Comparison of ENCODE assay signal across 10 mouse cellular contexts in the genomic region with DNA sequence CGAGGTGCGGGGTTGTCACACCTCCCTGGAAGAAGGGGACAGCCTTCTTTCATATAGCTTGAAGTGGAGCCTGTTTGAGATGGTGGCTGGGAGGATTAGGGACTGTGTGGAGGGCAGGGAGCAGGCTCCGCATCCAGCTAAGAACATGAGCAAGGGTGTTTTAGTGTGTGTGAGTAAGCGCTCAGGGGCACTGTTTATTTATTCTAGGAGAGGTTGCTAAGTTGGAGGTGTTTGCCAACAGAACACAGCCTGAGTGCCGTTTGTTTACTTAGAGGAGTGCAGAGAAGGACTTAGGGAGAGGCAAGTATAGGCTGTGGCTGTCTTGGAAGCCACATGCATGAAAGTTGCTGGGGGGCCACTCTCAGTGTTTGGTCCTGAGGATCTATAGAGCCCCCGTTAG.
DNase-seq lines count a peak whose midpoint lies in the region; ATAC-seq lines count a peak whose summit lies in the region.
"Had no signal": no experiment of that assay in that cellular context is flagged by ENCODE, and none has a peak within 500 bp of the region (broad histone marks: within the 10 kb centered on the region; RNA-seq: fewer than 3 reads in every experiment).

No protein-coding gene starts in this region.

- 0 out of 2 replicates have a peak, but pooled peaks cover 2% of the 10 kb centered on the region for H3K27me3 ChIP-seq in kidney, embryonic 15.5 days
- no peaks in the 10 kb centered on the region for H3K27me3 ChIP-seq in embryonic facial prominence, embryonic 15.5 days
- H3K27me3 ChIP-seq in limb, embryonic 13.5 days: no peaks in the 10 kb centered on the region
- no peaks in the 10 kb centered on the region for H3K27me3 ChIP-seq in stomach, embryonic 15.5 days (replicated peaks)
- H3K27me3 ChIP-seq: liver, embryonic 13.5 days had no signal

- H3K36me3 ChIP-seq in kidney, embryonic 15.5 days: no peaks in the 10 kb centered on the region
- H3K36me3 ChIP-seq in embryonic facial prominence, embryonic 15.5 days: no peaks in the 10 kb centered on the region
- H3K36me3 ChIP-seq in limb, embryonic 13.5 days: no peaks in the 10 kb centered on the region
- H3K36me3 ChIP-seq in stomach, embryonic 15.5 days: no peaks in the 10 kb centered on the region
- H3K36me3 ChIP-seq: liver, embryonic 13.5 days had no signal

- no peak for DNase-seq in kidney, adult 8-10 months
- DNase-seq in right cerebral cortex, postnatal 25 days: no peak
- DNase-seq in testis, postnatal 10 days (ENCODE audit: low spot score): no peak
- DNase-seq: kidney, postnatal 10 days; liver, embryonic 13.5 days; right cerebral cortex, postnatal 14 days had no signal

- H3K27ac ChIP-seq in kidney, embryonic 15.5 days: peak overlapping the region; percentile 51
- peak overlapping the region; percentile 88 for H3K27ac ChIP-seq in embryonic facial prominence, embryonic 15.5 days (replicated peaks)
- H3K27ac ChIP-seq in limb, embryonic 13.5 days: peak overlapping the region; percentile 93
- H3K27ac ChIP-seq in stomach, embryonic 15.5 days: peak overlapping the region; percentile 81
- H3K27ac ChIP-seq: liver, embryonic 13.5 days had no signal

- no peaks in the 10 kb centered on the region for H3K9me3 ChIP-seq in kidney, embryonic 15.5 days (replicated peaks)
- H3K9me3 ChIP-seq in embryonic facial prominence, embryonic 15.5 days (replicated peaks): no peaks in the 10 kb centered on the region
- no peaks in the 10 kb centered on the region for H3K9me3 ChIP-seq in limb, embryonic 13.5 days
- no peaks in the 10 kb centered on the region for H3K9me3 ChIP-seq in stomach, embryonic 15.5 days
- H3K9me3 ChIP-seq: liver, embryonic 13.5 days had no signal

- H3K9ac ChIP-seq in kidney, embryonic 15.5 days: no peak overlapping the region
- H3K9ac ChIP-seq in embryonic facial prominence, embryonic 15.5 days: no peak overlapping the region
- H3K9ac ChIP-seq in limb, embryonic 13.5 days: peak overlapping the region; percentile 32; the same call in 1 of the 2 replicates
- H3K9ac ChIP-seq in stomach, embryonic 15.5 days: no peak overlapping the region
- H3K9ac ChIP-seq: liver, embryonic 13.5 days had no signal

- H3K4me2 ChIP-seq in kidney, embryonic 15.5 days: no peak overlapping the region
- H3K4me2 ChIP-seq in embryonic facial prominence, embryonic 15.5 days (replicated peaks): no peak overlapping the region
- no peak overlapping the region for H3K4me2 ChIP-seq in limb, embryonic 13.5 days (replicated peaks)
- H3K4me2 ChIP-seq in stomach, embryonic 15.5 days: no peak overlapping the region
- H3K4me2 ChIP-seq: liver, embryonic 13.5 days had no signal

- ATAC-seq in kidney, embryonic 15.5 days (replicated peaks; ENCODE audit: low FRiP score): 0 out of 2 replicates have a peak, but pooled peaks have one; percentile 11
- no peak for ATAC-seq in embryonic facial prominence, embryonic 15.5 days (ENCODE audit: insufficient number of reproducible peaks, low FRiP score, low TSS enrichment, low read depth)
- no peak for ATAC-seq in limb, embryonic 13.5 days (ENCODE audit: low FRiP score, low read depth)
- ATAC-seq in stomach, embryonic 15.5 days (ENCODE audit: insufficient read depth, low FRiP score, low read depth): no peak

- peaks cover 27% of the 10 kb centered on the region for H3K4me1 ChIP-seq in kidney, embryonic 15.5 days
- peaks cover 62% of the 10 kb centered on the region for H3K4me1 ChIP-seq in embryonic facial prominence, embryonic 15.5 days
- H3K4me1 ChIP-seq in limb, embryonic 13.5 days: peaks cover 73% of the 10 kb centered on the region
- H3K4me1 ChIP-seq in stomach, embryonic 15.5 days: peaks cover 28% of the 10 kb centered on the region
- H3K4me1 ChIP-seq: liver, embryonic 13.5 days had no signal

- no peak overlapping the region for H3K4me3 ChIP-seq in kidney, embryonic 15.5 days (replicated peaks)
- no peak overlapping the region for H3K4me3 ChIP-seq in embryonic facial prominence, embryonic 15.5 days (replicated peaks)
- no peak overlapping the region for H3K4me3 ChIP-seq in limb, embryonic 13.5 days
- H3K4me3 ChIP-seq in stomach, embryonic 15.5 days (replicated peaks): no peak overlapping the region
- H3K4me3 ChIP-seq: liver, embryonic 13.5 days had no signal

- 40% methylated on average over 6 of the region's 6 CpGs for WGBS in kidney, embryonic 15.5 days
- WGBS in embryonic facial prominence, embryonic 15.5 days: 43% methylated on average over 6 of the region's 6 CpGs
- WGBS in limb, embryonic 13.5 days: 33% methylated on average over 6 of the region's 6 CpGs
- WGBS in stomach, embryonic 15.5 days: 33% methylated on average over 6 of the region's 6 CpGs
